Mouse (Mus musculus) activated CD4-positive, CD25-positive, alpha-beta regulatory T cell, adult 4 months (primary cell): ENCODE measurements at regions not wholly inside any gene's neighbourhood (a gene's known extent, or its start where the extent isn't known, plus 50 kb on each side); places are given as distances from the start of the nearest gene placed in this dataset.
"Not testable (repeated sequence)": the region's sequence is repeated elsewhere in the genome, so short reads cannot be mapped to it uniquely, and the experiment has no call there.

Experiments
- ATAC-seq: one replicate; pipeline ENCODE4 v1.8.0; 2017

GRCm38 (mm10) chr2:18617520-18617919, 54.7 kb upstream of the Commd3 start:
- ATAC-seq = no peak

DNA sequence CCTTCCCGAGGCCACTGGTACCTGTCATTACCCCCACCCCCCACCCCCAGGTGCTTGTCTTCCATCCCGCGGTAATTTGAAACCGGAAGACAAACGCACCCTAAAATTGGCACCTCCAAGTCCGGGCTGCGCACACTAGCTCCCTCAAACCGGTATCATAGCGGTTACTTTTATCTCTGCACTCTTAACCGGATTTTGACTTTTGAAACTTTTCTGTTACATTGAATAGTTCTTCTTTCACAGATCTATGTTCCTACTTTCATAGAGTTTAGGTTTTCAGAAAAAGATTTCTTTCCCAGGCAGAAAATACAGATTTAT, 62.4 kb upstream of the Commd3 start:
- peak; percentile 45 for ATAC-seq

- ATAC-seq = no peak
Measured at GRCm38 (mm10) chr2:18609075-18609867, 62.9 kb upstream of the Commd3 start.

DNA sequence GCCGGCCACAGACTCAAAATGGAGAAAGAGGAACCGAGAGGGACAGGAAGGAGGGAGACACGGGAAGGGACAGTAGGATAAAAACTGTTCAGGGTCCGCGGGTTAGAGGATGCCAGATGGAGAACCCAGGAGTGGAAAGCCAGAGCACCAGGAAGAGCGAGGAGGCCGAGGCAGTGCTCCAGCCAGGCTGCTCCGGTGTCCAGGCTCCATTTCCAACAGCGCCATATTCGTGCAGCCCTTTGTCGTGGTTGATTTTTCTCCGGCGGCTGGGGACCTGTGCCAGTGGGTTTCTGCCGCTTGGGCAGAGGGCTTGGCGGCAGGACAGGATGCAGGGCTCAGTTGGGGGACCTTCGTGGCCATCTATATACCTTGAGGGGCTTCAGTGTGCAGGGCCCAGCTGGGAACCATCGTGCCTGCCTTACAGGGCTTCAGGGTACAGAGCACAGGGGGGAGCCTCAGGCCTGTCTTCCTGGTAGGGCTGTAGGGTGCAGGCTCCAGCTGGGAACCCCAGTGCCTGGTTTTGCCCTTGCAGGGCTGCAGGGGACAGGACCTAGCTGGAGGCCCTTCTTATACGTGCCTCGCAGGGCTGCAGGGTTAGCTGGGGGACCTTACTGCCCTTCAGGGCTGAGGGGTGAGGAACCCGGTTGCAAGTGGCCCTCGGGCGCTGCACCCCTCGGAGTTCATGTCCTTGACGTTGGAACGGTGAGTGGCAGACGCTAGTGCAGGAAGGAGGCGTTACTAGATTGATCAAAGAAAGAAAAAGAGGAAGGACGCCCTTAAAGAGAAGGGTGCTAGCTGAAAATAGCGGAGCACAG, 63.7 kb upstream of the Commd3 start:
- ATAC-seq = peak; percentile 86

DNA sequence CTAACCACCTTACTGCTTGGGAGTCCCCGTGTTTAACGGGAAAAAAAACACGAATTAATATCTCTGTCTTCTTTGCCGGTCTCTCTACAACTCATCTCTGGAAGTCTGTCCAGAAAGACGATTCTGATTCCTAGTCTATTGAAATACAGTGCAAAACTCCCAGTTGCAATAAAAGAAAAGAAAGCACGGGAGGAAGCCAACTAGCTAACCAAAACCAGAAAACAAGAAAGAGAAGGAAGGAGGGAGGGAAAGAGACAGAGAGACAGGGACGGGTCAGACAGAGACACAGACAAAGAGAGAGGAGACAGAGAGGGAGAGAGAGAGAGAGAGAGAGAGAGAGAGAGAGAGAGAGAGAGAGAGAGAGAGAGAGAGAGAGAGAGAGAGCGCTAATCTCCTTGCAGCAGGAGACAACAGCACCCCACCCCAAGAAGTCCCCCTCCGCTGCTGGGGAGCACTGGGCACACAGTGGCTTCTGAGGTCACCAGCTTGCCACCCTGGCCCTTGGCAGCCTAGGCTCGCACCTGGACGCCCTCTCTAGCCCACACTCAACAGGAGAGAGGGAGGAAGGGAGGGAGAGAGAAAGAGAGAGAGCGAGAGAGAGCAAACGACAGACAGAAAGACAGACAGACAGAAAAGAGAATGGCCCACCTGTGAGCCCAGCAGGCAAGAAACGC, 64.5 kb upstream of the Commd3 start:
- no peak for ATAC-seq

- peak; percentile 15 for ATAC-seq
Measured at GRCm38 (mm10) chr2:18607088-18607487, 65.1 kb upstream of the Commd3 start.

DNA sequence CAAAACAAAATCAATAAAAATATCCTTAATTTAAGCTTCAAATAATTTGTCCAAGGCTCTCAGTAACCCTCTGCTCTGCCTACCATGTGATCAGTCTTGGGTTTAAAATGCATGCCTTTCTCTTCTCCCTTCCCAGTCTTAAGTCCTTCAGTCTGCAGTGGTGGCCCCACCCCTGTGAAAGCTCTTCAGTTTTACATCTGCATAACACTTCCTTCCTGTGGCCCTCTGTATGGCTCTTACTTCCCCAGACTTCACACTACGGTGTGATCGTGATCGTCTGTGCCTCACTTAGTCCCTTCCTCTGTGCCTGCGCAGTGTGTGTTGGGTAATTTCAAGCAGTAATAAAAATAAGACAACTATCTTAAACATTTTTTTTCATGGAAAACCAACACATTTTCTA, 80.0 kb upstream of the Commd3 start:
- ATAC-seq = peak; percentile 41

GRCm38 (mm10) chr2:18588232-18588631, 84.0 kb upstream of the Commd3 start:
- no peak for ATAC-seq

DNA sequence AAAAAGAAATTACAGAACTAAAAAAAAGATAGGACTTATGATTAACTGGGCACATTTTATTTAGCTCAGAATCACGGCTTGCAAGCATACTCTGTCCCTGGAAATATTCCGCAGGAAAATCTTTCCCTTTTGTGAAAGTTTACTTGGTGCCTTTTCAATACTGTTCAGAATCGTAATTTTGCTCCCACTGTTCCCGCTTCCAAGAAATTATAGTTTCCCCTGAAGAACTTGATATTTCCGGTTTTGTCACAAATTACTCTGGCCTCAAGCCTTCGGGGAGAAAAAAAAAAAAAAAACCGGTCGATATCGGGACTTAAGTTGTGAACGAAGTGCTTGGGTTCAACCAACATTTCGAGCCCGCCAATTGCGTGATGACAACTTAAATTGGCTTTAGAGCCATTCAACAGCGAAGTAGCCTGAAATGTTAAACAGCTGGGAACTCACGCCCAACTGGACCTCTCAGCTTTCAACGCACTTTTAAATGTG, 84.4 kb upstream of the Commd3 start:
- no peak for ATAC-seq

- peak; percentile 53 for ATAC-seq
Measured at GRCm38 (mm10) chr2:18586925-18587724, 85.1 kb upstream of the Commd3 start.

GRCm38 (mm10) chr2:18585564-18586336, 86.4 kb upstream of the Commd3 start:
- ATAC-seq = no peak

GRCm38 (mm10) chr2:18558133-18558532, 114.1 kb upstream of the Commd3 start:
- ATAC-seq = no peak

- no peak for ATAC-seq
Measured at GRCm38 (mm10) chr2:18547964-18548643, 124.1 kb upstream of the Commd3 start.

DNA sequence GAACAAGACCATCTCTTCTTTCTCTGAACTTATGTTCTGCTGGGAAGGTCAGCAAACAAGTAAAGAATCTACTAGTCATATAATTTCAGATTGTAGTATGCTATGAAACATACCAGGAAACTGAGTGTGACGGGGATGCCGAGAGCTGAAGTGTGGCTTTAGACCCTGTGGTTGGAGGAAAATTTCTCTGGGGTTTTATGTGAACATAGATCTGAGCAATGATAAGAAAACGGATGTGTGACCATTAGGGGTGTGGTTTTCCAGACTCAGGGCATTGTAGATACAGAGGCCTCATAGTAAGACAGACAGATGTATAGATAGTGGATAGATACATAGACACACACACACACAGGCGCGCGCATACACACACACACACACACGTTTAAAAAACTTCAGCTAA, 131.8 kb upstream of the Dnajc1 start:
- ATAC-seq = peak; percentile 71

GRCm38 (mm10) chr2:18523911-18524310, 131.3 kb upstream of the Dnajc1 start:
- ATAC-seq = no peak

GRCm38 (mm10) chr2:18513435-18513834, 120.8 kb upstream of the Dnajc1 start:
- no peak for ATAC-seq

- ATAC-seq = no peak
Measured at GRCm38 (mm10) chr2:18509317-18509716, 116.7 kb upstream of the Dnajc1 start.

GRCm38 (mm10) chr2:18473361-18473771, 80.7 kb upstream of the Dnajc1 start:
- no peak for ATAC-seq

DNA sequence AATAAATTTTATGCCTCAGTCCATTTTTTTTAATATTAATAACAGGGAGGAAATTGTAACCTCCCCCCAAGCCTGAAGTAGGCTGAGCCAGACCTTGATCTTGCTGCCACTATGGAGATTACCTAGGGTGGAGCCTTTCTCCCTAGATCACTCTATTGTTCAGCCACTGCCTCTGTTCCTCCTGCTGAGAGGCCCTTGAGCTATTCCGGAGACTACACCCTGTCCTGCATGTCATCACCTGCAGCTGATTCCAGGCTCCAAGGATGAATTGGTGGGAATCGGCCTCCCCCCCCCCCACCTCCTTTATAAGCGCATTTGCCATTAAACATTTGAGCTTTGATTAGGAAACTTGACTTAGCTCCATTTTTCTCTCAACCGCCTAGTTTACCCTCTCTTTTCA, 68.3 kb upstream of the Dnajc1 start:
- no peak for ATAC-seq

DNA sequence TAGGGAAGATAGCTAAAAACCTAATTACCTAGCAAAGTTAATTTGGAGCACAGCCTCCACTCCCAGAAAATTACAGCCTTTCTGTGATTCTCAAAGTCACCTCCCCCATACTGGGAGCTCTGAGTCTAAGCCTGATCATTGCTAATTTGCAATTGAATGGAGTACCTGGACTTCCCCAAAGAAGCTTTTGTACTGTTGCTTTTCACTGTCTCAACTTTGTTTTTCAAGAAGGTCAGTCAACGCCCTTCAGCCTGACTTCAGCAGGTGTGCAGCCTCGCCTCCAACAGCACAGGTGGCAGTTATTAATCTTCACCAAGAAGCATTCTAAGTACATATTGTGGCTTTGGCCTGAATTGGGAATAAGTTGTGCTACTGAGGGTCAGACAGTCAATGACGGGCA, 67.7 kb upstream of the Dnajc1 start:
- not testable (repeated sequence) for ATAC-seq

DNA sequence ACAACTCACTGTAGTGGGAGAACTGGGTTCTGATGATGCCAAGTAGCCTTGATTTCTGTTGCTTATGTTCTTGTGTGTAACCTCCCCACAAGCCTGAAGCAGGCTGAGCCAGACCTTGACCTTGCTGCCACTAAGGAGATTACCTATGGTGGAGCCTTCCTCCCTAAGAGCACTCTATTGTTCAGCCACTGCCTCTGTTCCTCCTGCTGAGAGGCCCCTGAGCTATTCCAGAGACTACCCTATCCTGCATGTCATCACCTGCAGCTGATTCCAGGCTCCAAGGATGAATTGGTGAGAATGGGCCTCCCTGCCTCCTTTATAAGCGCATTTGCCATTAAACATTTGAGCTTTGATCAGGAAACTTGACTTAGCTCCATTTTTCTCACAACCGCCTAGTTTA, 60.8 kb upstream of the Dnajc1 start:
- ATAC-seq = not testable (repeated sequence)
